In genomic region chr4:82686037-82686436, GRCm38 (mm10) we compare ENCODE assay signal across 14 mouse cellular contexts.
"Had no signal": no experiment of that assay in that cellular context is flagged by ENCODE, and none has a peak within 500 bp of the region (broad histone marks: within the 10 kb centered on the region; RNA-seq: fewer than 3 reads in every experiment).

No protein-coding gene starts in this region.

- H3K4me2 ChIP-seq: limb, embryonic 15.5 days; midbrain, embryonic 12.5 days; neural tube, embryonic 13.5 days; stomach, embryonic 15.5 days had no signal

- H3K36me3 ChIP-seq: limb, embryonic 15.5 days; midbrain, embryonic 12.5 days; neural tube, embryonic 13.5 days; stomach, embryonic 15.5 days had no signal

- H3K4me3 ChIP-seq: limb, embryonic 15.5 days; midbrain, embryonic 12.5 days; neural tube, embryonic 13.5 days; stomach, embryonic 15.5 days had no signal

- H3K9me3 ChIP-seq: limb, embryonic 15.5 days; midbrain, embryonic 12.5 days; neural tube, embryonic 13.5 days; stomach, embryonic 15.5 days had no signal

- H3K27ac ChIP-seq: limb, embryonic 15.5 days; midbrain, embryonic 12.5 days; neural tube, embryonic 13.5 days; stomach, embryonic 15.5 days had no signal

- H3K9ac ChIP-seq: limb, embryonic 15.5 days; midbrain, embryonic 12.5 days; neural tube, embryonic 13.5 days; stomach, embryonic 15.5 days had no signal

- DNase-seq: kidney, adult 11 months; kidney, postnatal 10 days; layer of hippocampus, adult 9-11 months; layer of hippocampus, postnatal 36 days; lung, adult 18-20 months; retina, postnatal 1 day; right cerebral cortex, postnatal 4 days; spleen, adult 18-20 months; thymus, postnatal 4 days had no signal

- H3K27me3 ChIP-seq: limb, embryonic 15.5 days; midbrain, embryonic 12.5 days; neural tube, embryonic 13.5 days; stomach, embryonic 15.5 days had no signal

- ATAC-seq: midbrain, embryonic 16.5 days had no signal
